Mouse (Mus musculus): ENCODE measurements around the gene Stip1.

DNA sequence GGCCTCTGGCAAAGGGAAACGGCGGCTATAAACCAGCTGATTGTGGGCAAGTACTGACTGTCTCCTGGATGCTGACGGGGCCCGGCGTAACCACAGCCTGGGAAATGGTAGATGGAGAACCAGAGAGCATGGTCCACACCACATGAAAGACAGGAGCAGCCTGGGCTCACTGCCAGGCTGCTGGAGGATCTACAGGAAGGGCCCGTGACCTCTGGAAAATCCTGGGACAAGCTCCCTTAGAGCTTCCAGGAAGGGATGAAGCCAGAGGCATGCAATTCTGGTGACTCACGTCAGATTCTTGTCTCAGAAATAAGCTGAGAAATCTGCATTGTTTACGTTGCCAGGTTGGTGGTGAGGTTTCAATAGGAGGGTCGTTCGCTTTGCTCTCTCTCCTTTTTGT lies 15.0 kb upstream of the Stip1 start:
- no peak for TF ChIP-seq POLR2A (IDR thresholded peaks at IDR 0.05; ENCODE audit: borderline replicate concordance, extremely low read depth, low read depth, low read length)
- no peak for TF ChIP-seq CTCF (IDR thresholded peaks at IDR 0.05; ENCODE audit: insufficient read depth, low read length)
